9 mouse cellular contexts compared by ENCODE assay signal in genomic region chr2:149829955-149830535, GRCm38 (mm10). TPM values are rescaled to one million over a fixed set of nuclear protein-coding genes. Genes with fewer than 3 reads are reported as not detected.
DNase-seq lines count a peak whose midpoint lies in the region; ATAC-seq and TF ChIP-seq lines count a peak whose summit lies in the region.
"Had no signal": no experiment of that assay in that cellular context is flagged by ENCODE, and none has a peak within 500 bp of the region (broad histone marks: within the 10 kb centered on the region; RNA-seq: fewer than 3 reads in every experiment).

No protein-coding gene starts in this region.

- TF ChIP-seq POLR2A in limb, embryonic 14.5 days (IDR thresholded peaks at IDR 0.05; ENCODE audit: borderline replicate concordance, extremely low read depth, insufficient read depth, insufficient read length) = no peak

- H3K36me3 ChIP-seq in kidney, embryonic 15.5 days = no peaks in the 10 kb centered on the region
- no peaks in the 10 kb centered on the region for H3K36me3 ChIP-seq in forebrain, embryonic 13.5 days (ENCODE audit: poor library complexity, severe bottlenecking)
- no peaks in the 10 kb centered on the region for H3K36me3 ChIP-seq in limb, embryonic 14.5 days (ENCODE audit: control insufficient read depth, insufficient read depth, low read length)
- H3K36me3 ChIP-seq in stomach, embryonic 16.5 days (ENCODE audit: control insufficient read depth, insufficient read depth, low read length) = no peaks in the 10 kb centered on the region

- H3K4me3 ChIP-seq in kidney, embryonic 15.5 days (replicated peaks) = peak overlapping the region; percentile 55
- peak overlapping the region; percentile 65 for H3K4me3 ChIP-seq in forebrain, embryonic 13.5 days
- H3K4me3 ChIP-seq in limb, embryonic 14.5 days (replicated peaks; ENCODE audit: low read length) = peak overlapping the region; percentile 61
- peak overlapping the region; percentile 57 for H3K4me3 ChIP-seq in stomach, embryonic 16.5 days (replicated peaks; ENCODE audit: low read length)

- H3K4me1 ChIP-seq in kidney, embryonic 15.5 days = peaks cover 25% of the 10 kb centered on the region
- H3K4me1 ChIP-seq in forebrain, embryonic 13.5 days = peaks cover 22% of the 10 kb centered on the region
- peaks cover 14% of the 10 kb centered on the region; the same call in 1 of the 2 replicates for H3K4me1 ChIP-seq in limb, embryonic 14.5 days (ENCODE audit: control insufficient read depth, insufficient read depth, low read length)
- peaks cover 14% of the 10 kb centered on the region for H3K4me1 ChIP-seq in stomach, embryonic 16.5 days (ENCODE audit: control insufficient read depth, insufficient read depth, low read length)

- DNase-seq in kidney, adult 11 months = no peak
- DNase-seq in cerebellum, adult 11 months = peak; percentile 46
- DNase-seq in limb, embryonic 14.5 days (ENCODE audit: low spot score) = no peak

- peaks cover 60% of the 10 kb centered on the region for H3K27me3 ChIP-seq in kidney, embryonic 15.5 days
- H3K27me3 ChIP-seq in forebrain, embryonic 13.5 days = peaks cover 45% of the 10 kb centered on the region
- H3K27me3 ChIP-seq in limb, embryonic 14.5 days (ENCODE audit: control insufficient read depth, insufficient read depth, low read length) = peaks cover 32% of the 10 kb centered on the region; the same call in 1 of the 2 replicates
- peaks cover 37% of the 10 kb centered on the region for H3K27me3 ChIP-seq in stomach, embryonic 16.5 days (ENCODE audit: control insufficient read depth, insufficient read depth, low read length)

- peak; percentile 50; the same call in 1 of the 2 replicates for ATAC-seq in kidney, embryonic 15.5 days (replicated peaks; ENCODE audit: low FRiP score)
- ATAC-seq in forebrain, embryonic 13.5 days = no peak
- ATAC-seq in limb, embryonic 14.5 days (ENCODE audit: low FRiP score, low read depth) = peak; percentile 1; the same call in 1 of the 2 replicates
- ATAC-seq in stomach, embryonic 16.5 days (ENCODE audit: insufficient read depth, low FRiP score) = peak; percentile 42; the same call in 1 of the 2 replicates
- no peak for ATAC-seq in inflammation-experienced regulatory T-cells, adult 6 months
- ATAC-seq in erythroblast, adult 5-6 weeks (replicated peaks; ENCODE audit: low FRiP score, poor library complexity, severe bottlenecking) = no peak
- ATAC-seq: Patski had no signal

- WGBS in kidney, embryonic 15.5 days = 3% methylated on average over 26 of the region's 26 CpGs
- 2% methylated on average over 26 of the region's 26 CpGs for WGBS in forebrain, embryonic 13.5 days
- WGBS in limb, embryonic 14.5 days = 2% methylated on average over 26 of the region's 26 CpGs
- WGBS in stomach, embryonic 16.5 days = 4% methylated on average over 26 of the region's 26 CpGs

- no peaks in the 10 kb centered on the region for H3K9me3 ChIP-seq in kidney, embryonic 15.5 days (replicated peaks)
- no peaks in the 10 kb centered on the region for H3K9me3 ChIP-seq in forebrain, embryonic 13.5 days (replicated peaks)
- no peaks in the 10 kb centered on the region for H3K9me3 ChIP-seq in limb, embryonic 14.5 days (ENCODE audit: control insufficient read depth, low read length)
- no peaks in the 10 kb centered on the region for H3K9me3 ChIP-seq in stomach, embryonic 16.5 days (replicated peaks; ENCODE audit: control insufficient read depth, low read length)

- no peak overlapping the region for H3K27ac ChIP-seq in kidney, embryonic 15.5 days
- H3K27ac ChIP-seq in forebrain, embryonic 13.5 days = no peak overlapping the region
- H3K27ac ChIP-seq in limb, embryonic 14.5 days (replicated peaks; ENCODE audit: low read depth, low read length) = no peak overlapping the region
- no peak overlapping the region for H3K27ac ChIP-seq in stomach, embryonic 16.5 days (ENCODE audit: low read length)

- H3K4me2 ChIP-seq in kidney, embryonic 15.5 days = peak overlapping the region; percentile 95
- H3K4me2 ChIP-seq in forebrain, embryonic 13.5 days = peak overlapping the region; percentile 97
- H3K4me2 ChIP-seq in limb, embryonic 14.5 days (replicated peaks; ENCODE audit: low read depth, low read length, severe bottlenecking) = peak overlapping the region; percentile 98
- H3K4me2 ChIP-seq in stomach, embryonic 16.5 days (ENCODE audit: low read depth, low read length) = peak overlapping the region; percentile 91

- H3K9ac ChIP-seq in kidney, embryonic 15.5 days = 0 out of 2 replicates have a peak overlapping the region, but pooled peaks have one; percentile 25
- peak overlapping the region; percentile 74 for H3K9ac ChIP-seq in forebrain, embryonic 13.5 days
- H3K9ac ChIP-seq in limb, embryonic 14.5 days (ENCODE audit: low read depth, low read length, severe bottlenecking) = peak overlapping the region; percentile 59
- H3K9ac ChIP-seq in stomach, embryonic 16.5 days (ENCODE audit: low read length) = peak overlapping the region; percentile 63

RNA-seq across cellular contexts. Expression of gene C530025M09Rik, which starts 1.0 kb away (rescaled TPM):
- 0.23 TPM in 1 of 2 replicates, not detected in the other for polyA plus RNA-seq in kidney, embryonic 15.5 days (2015; fragmentation: Nextera tagmentation; extraction: Ambion mirVana)
- polyA plus RNA-seq in forebrain, embryonic 13.5 days (2015; fragmentation: Nextera tagmentation; extraction: Ambion mirVana) = 0.64 and 0.75 TPM in 2 replicates
- polyA plus RNA-seq in limb, embryonic 14.5 days (2012; rRNA removed) = 0.12 TPM in 1 of 2 replicates, not detected in the other
- not detected in 2 replicates for polyA plus RNA-seq in limb, embryonic 14.5 days (2014; fragmentation: Nextera tagmentation; extraction: Ambion mirVana)
- polyA plus RNA-seq in stomach, embryonic 16.5 days (2015; fragmentation: Nextera tagmentation; extraction: Ambion mirVana) = not detected in 2 replicates
- not detected for polyA plus RNA-seq in inflammation-experienced regulatory T-cells, adult 6 months (2017; shearing (Covaris generic))
- not detected in 2 replicates for total RNA-seq in erythroblast, adult 5-6 weeks (2015; ENCODE audit: low replicate concordance)
- not detected in 2 replicates for total RNA-seq in erythroblast, adult 5-6 weeks (2017; ENCODE audit: low replicate concordance)
- polyA plus RNA-seq: Patski had no signal

RNA-seq across cellular contexts. Expression of gene Syndig1, which starts 1.0 kb away (rescaled TPM):
- 3.5 and 7.3 TPM in 2 replicates for polyA plus RNA-seq in kidney, embryonic 15.5 days (2015; fragmentation: Nextera tagmentation; extraction: Ambion mirVana)
- polyA plus RNA-seq in forebrain, embryonic 13.5 days (2015; fragmentation: Nextera tagmentation; extraction: Ambion mirVana) = 8.2 and 9.8 TPM in 2 replicates
- polyA plus RNA-seq in limb, embryonic 14.5 days (2012; rRNA removed) = 5.5 and 5.7 TPM in 2 replicates
- 8.1 and 9.3 TPM in 2 replicates for polyA plus RNA-seq in limb, embryonic 14.5 days (2014; fragmentation: Nextera tagmentation; extraction: Ambion mirVana)
- polyA plus RNA-seq in stomach, embryonic 16.5 days (2015; fragmentation: Nextera tagmentation; extraction: Ambion mirVana) = 10.7 and 12.1 TPM in 2 replicates
- polyA plus RNA-seq in inflammation-experienced regulatory T-cells, adult 6 months (2017; shearing (Covaris generic)) = under 1 TPM in 1 of 3 experiments, not detected in 2; 0.16 TPM
- total RNA-seq in erythroblast, adult 5-6 weeks (2015; ENCODE audit: low replicate concordance) = not detected in 2 replicates
- not detected in 2 replicates for total RNA-seq in erythroblast, adult 5-6 weeks (2017; ENCODE audit: low replicate concordance)

Comparison
In these comparisons a context has a peak if more than half of its experiments do, and no peak if none do; other contexts are left out.
1. ATAC-seq: peak in kidney, embryonic 15.5 days (single experiment), limb, embryonic 14.5 days (single experiment) and stomach, embryonic 16.5 days (single experiment); none in forebrain, embryonic 13.5 days (single experiment), inflammation-experienced regulatory T-cells, adult 6 months (single experiment) and erythroblast, adult 5-6 weeks (single experiment).
2. Peak in every context shown above with its lines, with median percentiles within 50 percentile points of each other: H3K4me2 ChIP-seq, H3K4me3 ChIP-seq and H3K9ac ChIP-seq.